Mouse (Mus musculus) kidney, postnatal 36 days (tissue): ENCODE measurements at regions not wholly inside any gene's neighbourhood (a gene's known extent, or its start where the extent isn't known, plus 50 kb on each side); places are given as distances from the start of the nearest gene placed in this dataset.
A peak's percentile ranks its signal among the peaks of the same experiment; 100 is the strongest.

Experiments used
- DNase-seq, 2 experiments: peaks; one replicate each; pipeline ENCODE4 v3.0.0; 2021 to 2022; ENCODE audit warnings: mixed read lengths in 2 of 2

- DNase-seq = no peak
Observed at GRCm38 (mm10) chr1:125307223-125307622, 128.3 kb downstream of the Actr3 start.

GRCm38 (mm10) chr1:125298520-125299090 is 136.9 kb downstream of the Actr3 start:
- DNase-seq = no peak

GRCm38 (mm10) chr1:125295646-125296045 is 139.9 kb downstream of the Actr3 start:
- DNase-seq = no peak

GRCm38 (mm10) chr1:125290320-125291021 is 145.1 kb downstream of the Actr3 start:
- DNase-seq = no peak

GRCm38 (mm10) chr1:125286347-125286746 is 149.2 kb downstream of the Actr3 start:
- no peak for DNase-seq

GRCm38 (mm10) chr1:125284693-125285092 is 150.8 kb downstream of the Actr3 start:
- no peak for DNase-seq

GRCm38 (mm10) chr1:125273752-125274151 is 161.8 kb downstream of the Actr3 start:
- DNase-seq = no peak

GRCm38 (mm10) chr1:125263684-125264083 is 171.8 kb downstream of the Actr3 start:
- no peak for DNase-seq

- no peak for DNase-seq
Observed at GRCm38 (mm10) chr1:125263068-125263467, 172.5 kb downstream of the Actr3 start.

GRCm38 (mm10) chr1:125242345-125242744 is 193.2 kb downstream of the Actr3 start:
- no peak for DNase-seq

- DNase-seq = no peak
Observed at GRCm38 (mm10) chr1:125241717-125242116, 193.8 kb downstream of the Actr3 start.

- no peak for DNase-seq
Observed at GRCm38 (mm10) chr1:125237595-125237988, 197.9 kb downstream of the Actr3 start.

GRCm38 (mm10) chr1:125236948-125237594 is 198.5 kb downstream of the Actr3 start:
- no peak for DNase-seq

- DNase-seq = no peak
Observed at GRCm38 (mm10) chr1:125234747-125235146, 200.8 kb downstream of the Actr3 start.

GRCm38 (mm10) chr1:125223370-125223769 is 212.2 kb downstream of the Actr3 start:
- no peak for DNase-seq

GRCm38 (mm10) chr1:125216192-125216591 is 219.3 kb downstream of the Actr3 start:
- DNase-seq = no peak

- DNase-seq = no peak
Observed at GRCm38 (mm10) chr1:125187091-125187490, 248.4 kb downstream of the Actr3 start.

GRCm38 (mm10) chr1:125176124-125176937 is 259.2 kb downstream of the Actr3 start:
- no peak for DNase-seq

- no peak for DNase-seq
Observed at GRCm38 (mm10) chr1:125174725-125175124, 260.8 kb downstream of the Actr3 start.

- no peak for DNase-seq
Observed at GRCm38 (mm10) chr1:125172474-125172873, 263.1 kb downstream of the Actr3 start.

GRCm38 (mm10) chr1:125165226-125165625 is 270.3 kb downstream of the Actr3 start:
- peak; percentile 5 to 25 for DNase-seq

GRCm38 (mm10) chr1:125158481-125158880 is 277.0 kb downstream of the Actr3 start:
- peak in 1 of 2 experiments; percentile 12 for DNase-seq

- DNase-seq = no peak
Observed at GRCm38 (mm10) chr1:125156093-125156492, 279.4 kb downstream of the Actr3 start.
